Mouse (Mus musculus) hindbrain, postnatal 0 days (tissue): ENCODE results near the gene Git2. TPM values are rescaled to one million over a fixed set of nuclear protein-coding genes. Genes with fewer than 3 reads are reported as not detected.
A peak's percentile ranks its signal among the peaks of the same experiment; 100 is the strongest.

ENCODE experiments used
- ATAC-seq: fragments of 200-750 bp; cut with Nextera tagmentation; 2 replicates; pipeline ENCODE4 v1.8.0; 2017; ENCODE audit warnings: mild to moderate bottlenecking, moderate TSS enrichment, moderate library complexity
- DNase-seq: peaks from one replicate; pipeline ENCODE4 v3.0.0-alpha.2; 2015; ENCODE audit warnings: low spot score
- H3K27ac ChIP-seq: fragments of 300-500 bp; sonication (generic); 2 replicates; pipeline ENCODE4 v1.5.1; 2014; ENCODE audit warnings: mild to moderate bottlenecking
- H3K27me3 ChIP-seq: fragments of 300-500 bp; sonication (generic); 2 replicates; pipeline ENCODE4 v1.6.1; 2014; ENCODE audit warnings: low read length, mixed read lengths; ENCODE audit not compliant: insufficient read depth
- H3K36me3 ChIP-seq: fragments of 300-500 bp; sonication (generic); 2 replicates; pipeline ENCODE4 v1.6.1; 2014; ENCODE audit warnings: low read length, mixed read lengths; ENCODE audit not compliant: insufficient read depth
- H3K4me1 ChIP-seq: fragments of 300-500 bp; sonication (generic); 2 replicates; pipeline ENCODE4 v1.6.1; 2014; ENCODE audit warnings: antibody characterized with exemption, low read length, mixed read lengths; ENCODE audit not compliant: insufficient read depth
- H3K4me2 ChIP-seq: fragments of 300-500 bp; sonication (generic); 2 replicates; pipeline ENCODE4 v1.6.1; 2014; ENCODE audit warnings: low read depth, mild to moderate bottlenecking, low read length, moderate library complexity, mixed read lengths
- H3K4me3 ChIP-seq: fragments of 300-500 bp; sonication (generic); 2 replicates; pipeline ENCODE4 v1.5.1; 2014; ENCODE audit warnings: low read length
- H3K9ac ChIP-seq: fragments of 300-500 bp; sonication (generic); replicated peaks from 2 replicates; pipeline ENCODE4 v1.6.1; 2014; ENCODE audit warnings: mild to moderate bottlenecking, low read length, moderate library complexity, mixed read lengths
- H3K9me3 ChIP-seq: fragments of 300-500 bp; sonication (generic); 2 replicates; pipeline ENCODE4 v1.6.1; 2016; ENCODE audit warnings: low read length, mixed read lengths
- CTCF ChIP-seq: IDR thresholded peaks from 2 replicates; pipeline ENCODE4 v1.5.1; 2016; ENCODE audit warnings: antibody characterized with exemption, control low read depth, low read depth
- WGBS: fragments of 180-500 bp; shearing (Covaris S2); extraction: QIAGEN DNeasy Blood & Tissue Kit; methylation state at CpG from one replicate; pipeline ENCODE4 v1.1.7; 2014; 5-methylcytosine and 5-hydroxymethylcytosine counted together
- polyA plus RNA-seq: library from polyadenylated mRNA; unstranded; fragments of >200 nt; fragmentation: Nextera tagmentation; extraction: Ambion mirVana; gene quantifications from 2 replicates; pipeline ENCODE4 v1.2.1, GENCODE M21; 2015
- total RNA-seq: library from RNA; depleted of rRNA; stranded (reverse); fragments of >200 nt; gene quantifications from 2 replicates; pipeline ENCODE4 v1.2.3, GENCODE M21; 2014

Gene Git2
- total and polyA plus RNA-seq, 2 experiments from 2014 or later = 34.4 to 43.5 TPM

GRCm38 (mm10) chr5:114797253-114797652, 21.9 kb upstream of the Git2 start:
- Histone ChIP-seq H3K9me3 (no peaks in the 10 kb centered on the region), H3K4me3 (no peak overlapping the region), H3K27me3 (no peaks in the 10 kb centered on the region), H3K4me2 (0 out of 2 replicates have a peak overlapping the region, but pooled peaks have one; percentile 57), H3K27ac (no peak overlapping the region), H3K4me1 (peaks cover 12% of the 10 kb centered on the region), H3K9ac (no peak overlapping the region), H3K36me3 (peaks cover 61% of the 10 kb centered on the region)
- WGBS = 77% methylated on average over 8 of the region's 8 CpGs
- DNase-seq (no peak), ATAC-seq (no peak)
- no peak for TF ChIP-seq CTCF

GRCm38 (mm10) chr5:114796299-114797012, 21.1 kb upstream of the Git2 start:
- Histone ChIP-seq H3K36me3 (peaks cover 61% of the 10 kb centered on the region), H3K9me3 (no peaks in the 10 kb centered on the region), H3K4me2 (peak overlapping the region; percentile 57), H3K4me1 (peaks cover 12% of the 10 kb centered on the region), H3K27me3 (no peaks in the 10 kb centered on the region), H3K9ac (peak overlapping the region; percentile 45), H3K4me3 (peak overlapping the region; percentile 29), H3K27ac (peak overlapping the region; percentile 71)
- peak; percentile 73 for ATAC-seq
- 14% methylated on average over 40 of the region's 40 CpGs for WGBS
- TF ChIP-seq CTCF = no peak
- DNase-seq = peak; percentile 64

- Histone ChIP-seq H3K4me1 (peaks cover 12% of the 10 kb centered on the region), H3K36me3 (peaks cover 61% of the 10 kb centered on the region), H3K27ac (peak overlapping the region; percentile 41; the same call in 1 of the 2 replicates), H3K4me2 (peak overlapping the region; percentile 57; the same call in 1 of the 2 replicates), H3K9ac (no peak overlapping the region), H3K27me3 (no peaks in the 10 kb centered on the region), H3K9me3 (no peaks in the 10 kb centered on the region), H3K4me3 (no peak overlapping the region)
- ATAC-seq (no peak), DNase-seq (no peak)
- WGBS = 50% methylated on average over 9 of the region's 9 CpGs
- no peak for TF ChIP-seq CTCF
Measured at GRCm38 (mm10) chr5:114795653-114796052, 20.3 kb upstream of the Git2 start.

GRCm38 (mm10) chr5:114795231-114795630, 19.9 kb upstream of the Git2 start:
- no peak for DNase-seq

GRCm38 (mm10) chr5:114794609-114795008, 19.3 kb upstream of the Git2 start:
- Histone ChIP-seq H3K36me3 (peaks cover 54% of the 10 kb centered on the region), H3K9me3 (no peaks in the 10 kb centered on the region), H3K27ac (peak overlapping the region; percentile 41; the same call in 1 of the 2 replicates), H3K4me1 (peaks cover 12% of the 10 kb centered on the region), H3K27me3 (no peaks in the 10 kb centered on the region), H3K4me2 (no peak overlapping the region), H3K4me3 (no peak overlapping the region), H3K9ac (no peak overlapping the region)
- DNase-seq = no peak
- no peak for ATAC-seq
- 55% methylated on average over 4 of the region's 4 CpGs for WGBS
- no peak for TF ChIP-seq CTCF

More at GRCm38 (mm10) chr5:114795231-114795630, 19.9 kb upstream of the Git2 start:
- Histone ChIP-seq H3K4me1 (peaks cover 12% of the 10 kb centered on the region), H3K4me2 (no peak overlapping the region), H3K27ac (peak overlapping the region; percentile 41; the same call in 1 of the 2 replicates), H3K27me3 (no peaks in the 10 kb centered on the region), H3K9me3 (no peaks in the 10 kb centered on the region), H3K36me3 (peaks cover 57% of the 10 kb centered on the region), H3K4me3 (no peak overlapping the region), H3K9ac (no peak overlapping the region)
- WGBS = 33% methylated on average over 9 of the region's 9 CpGs
- no peak for TF ChIP-seq CTCF
- ATAC-seq = no peak

GRCm38 (mm10) chr5:114793317-114793716, 18.0 kb upstream of the Git2 start:
- Histone ChIP-seq H3K36me3 (peaks cover 51% of the 10 kb centered on the region), H3K4me3 (no peak overlapping the region), H3K9me3 (no peaks in the 10 kb centered on the region), H3K27ac (peak overlapping the region; percentile 45; the same call in 1 of the 2 replicates), H3K9ac (no peak overlapping the region), H3K4me1 (peaks cover 12% of the 10 kb centered on the region), H3K4me2 (no peak overlapping the region), H3K27me3 (no peaks in the 10 kb centered on the region)
- DNase-seq (no peak), ATAC-seq (no peak)
- no peak for TF ChIP-seq CTCF
- 51% methylated on average over 7 of the region's 7 CpGs for WGBS

- H3K36me3 ChIP-seq = peaks cover 13% of the 10 kb centered on the region; the same call in 1 of the 2 replicates
- H3K9ac ChIP-seq = no peak overlapping the region
- no peaks in the 10 kb centered on the region; the same call in 1 of the 2 replicates for H3K4me1 ChIP-seq
- no peaks in the 10 kb centered on the region for H3K9me3 ChIP-seq
- no peaks in the 10 kb centered on the region for H3K27me3 ChIP-seq
- DNase-seq = no peak
- ATAC-seq = no peak
- no peak overlapping the region for H3K4me3 ChIP-seq
- H3K4me2 ChIP-seq = no peak overlapping the region
- WGBS = 70% methylated on average over 5 of the region's 5 CpGs
- TF ChIP-seq CTCF = no peak
- H3K27ac ChIP-seq = no peak overlapping the region
Measured at GRCm38 (mm10) chr5:114785196-114785595, 9.9 kb upstream of the Git2 start.
